Mouse (Mus musculus) myocyte (in vitro differentiated cells): ENCODE data around the gene Cfap100.

Source experiments
- E2F4 ChIP-seq: IDR thresholded peaks from one replicate; pipeline ENCODE4 v1.6.1; 2011; ENCODE audit warnings: mild to moderate bottlenecking, control low read depth, moderate library complexity; ENCODE audit not compliant: insufficient read depth
- MYOD1 ChIP-seq, 3 experiments: IDR thresholded peaks; one replicate each; pipeline ENCODE4 v1.6.1; 2011; ENCODE audit warnings: control low read depth in 2 of 3, low read depth in 2 of 3, mild to moderate bottlenecking in 2 of 3, moderate library complexity in 1 of 3; ENCODE audit not compliant: insufficient read length in 2 of 3, control insufficient read depth in 1 of 3
- MYOG ChIP-seq, 3 experiments: IDR thresholded peaks; one replicate each; pipeline ENCODE4 v1.6.1; 2011; ENCODE audit warnings: control low read depth in 2 of 3, low read depth in 2 of 3, mild to moderate bottlenecking in 2 of 3; ENCODE audit not compliant: insufficient read length in 2 of 3, control insufficient read depth in 1 of 3, insufficient read depth in 1 of 3
- POLR2A ChIP-seq: IDR thresholded peaks from one replicate; pipeline ENCODE4 v1.6.1; 2011; ENCODE audit warnings: low read depth, mild to moderate bottlenecking, control low read depth, moderate library complexity; ENCODE audit not compliant: insufficient read length
- REST ChIP-seq: IDR thresholded peaks from one replicate; pipeline ENCODE4 v1.6.1; 2011; ENCODE audit warnings: mild to moderate bottlenecking, control low read depth, moderate library complexity; ENCODE audit not compliant: insufficient read depth, insufficient read length
- TCF12 ChIP-seq: IDR thresholded peaks from one replicate; pipeline ENCODE4 v1.6.1; 2011; ENCODE audit warnings: mild to moderate bottlenecking, control low read depth; ENCODE audit not compliant: poor library complexity, insufficient read depth, severe bottlenecking
- USF1 ChIP-seq: IDR thresholded peaks from one replicate; pipeline ENCODE4 v1.6.1; 2011; ENCODE audit warnings: low read depth, mild to moderate bottlenecking, control low read depth, moderate library complexity

DNA sequence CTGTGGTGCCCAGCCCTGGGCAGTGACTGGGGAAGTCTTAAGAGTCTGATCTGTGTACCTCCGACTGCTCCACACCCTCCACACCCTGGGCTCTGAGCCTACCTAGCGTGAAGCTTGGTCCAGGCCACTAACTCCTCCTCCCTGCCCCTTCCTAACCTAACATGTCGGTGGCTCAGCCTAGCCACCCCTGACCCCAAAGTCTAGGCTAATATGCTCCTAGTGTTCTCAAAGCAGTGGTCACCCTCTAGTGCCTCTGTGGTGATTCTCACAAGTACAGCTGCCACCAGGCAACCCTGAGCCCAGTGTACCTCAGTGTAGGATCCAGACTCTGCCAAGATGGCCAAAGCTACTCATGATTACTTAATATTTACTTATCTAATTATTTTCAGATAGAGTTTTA, 6.1 kb upstream of the Cfap100 start:
- TF ChIP-seq MYOD1 (IDR thresholded peaks at IDR 0.05; ENCODE audit: control insufficient read depth in 1 of 3, insufficient read length in 2 of 3, low read depth in 2 of 3) (no peak), POLR2A (no peak), MYOG (IDR thresholded peaks at IDR 0.05; ENCODE audit: control insufficient read depth in 1 of 3, insufficient read depth in 1 of 3, insufficient read length in 2 of 3, low read depth in 2 of 3) (no peak), USF1 (no peak), E2F4 (no peak), TCF12 (no peak), REST (no peak)
